Mouse (Mus musculus): ENCODE measurements around the gene Cdk9. TPM values are rescaled to one million over a fixed set of nuclear protein-coding genes. Genes with fewer than 3 reads are reported as not detected.
A peak's percentile ranks its signal among the peaks of the same experiment; 100 is the strongest.

Cdk9 gene
- polyA plus RNA-seq, 1 experiment from 2014 or later, result 126 TPM

GRCm38 (mm10) chr2:32749082-32749481 is 36.2 kb upstream of the Cdk9 start:
- no peak overlapping the region for H3K27ac ChIP-seq

GRCm38 (mm10) chr2:32744272-32744982 is 31.6 kb upstream of the Cdk9 start:
- Histone ChIP-seq H3K36me3 (peaks cover 17% of the 10 kb centered on the region), H3K27me3 (peaks cover 17% of the 10 kb centered on the region; the same call in 1 of the 2 replicates)
- WGBS, result 78% methylated on average over 15 of the region's 15 CpGs

More at GRCm38 (mm10) chr2:32749082-32749481, 36.2 kb upstream of the Cdk9 start:
- Histone ChIP-seq H3K4me3 (no peak overlapping the region), H3K4me1 (peaks cover 16% of the 10 kb centered on the region), H3K36me3 (peaks cover 30% of the 10 kb centered on the region), H3K27me3 (no peaks in the 10 kb centered on the region), H3K9ac (no peak overlapping the region), H3K9me3 (no peaks in the 10 kb centered on the region), H3K4me2 (replicated peaks) (no peak overlapping the region)
- ATAC-seq (ENCODE audit: insufficient number of reproducible peaks, insufficient read depth, low FRiP score, low TSS enrichment), result no peak
- 90% methylated on average over 16 of the region's 16 CpGs for WGBS

GRCm38 (mm10) chr2:32742173-32742531 is 29.3 kb upstream of the Cdk9 start:
- Histone ChIP-seq H3K4me2 (replicated peaks) (peak overlapping the region; percentile 96), H3K27ac (0 out of 2 replicates have a peak overlapping the region, but pooled peaks have one; percentile 5), H3K27me3 (peaks cover 17% of the 10 kb centered on the region; the same call in 1 of the 2 replicates), H3K9me3 (no peaks in the 10 kb centered on the region), H3K36me3 (peaks cover 12% of the 10 kb centered on the region), H3K9ac (no peak overlapping the region), H3K4me1 (peaks cover 18% of the 10 kb centered on the region), H3K4me3 (peak overlapping the region; percentile 52)
- peak; percentile 62; the same call in 1 of the 2 replicates for ATAC-seq (ENCODE audit: insufficient number of reproducible peaks, insufficient read depth, low FRiP score, low TSS enrichment)
- 4% methylated on average over 18 of the region's 18 CpGs for WGBS

More at GRCm38 (mm10) chr2:32744272-32744982, 31.6 kb upstream of the Cdk9 start:
- Histone ChIP-seq H3K27ac (no peak overlapping the region), H3K4me2 (replicated peaks) (no peak overlapping the region), H3K4me3 (no peak overlapping the region), H3K9ac (no peak overlapping the region), H3K4me1 (peaks cover 18% of the 10 kb centered on the region), H3K9me3 (no peaks in the 10 kb centered on the region)
- ATAC-seq (ENCODE audit: insufficient number of reproducible peaks, insufficient read depth, low FRiP score, low TSS enrichment), result no peak

- peaks cover 17% of the 10 kb centered on the region; the same call in 1 of the 2 replicates for H3K27me3 ChIP-seq
- WGBS, result 3% methylated on average over 50 of the region's 58 CpGs
- peak overlapping the region; percentile 96 for H3K4me2 ChIP-seq (replicated peaks)
- H3K9me3 ChIP-seq, result no peaks in the 10 kb centered on the region
- ATAC-seq (ENCODE audit: insufficient number of reproducible peaks, insufficient read depth, low FRiP score, low TSS enrichment), result peak; percentile 31; the same call in 1 of the 2 replicates
- peaks cover 18% of the 10 kb centered on the region for H3K4me1 ChIP-seq
- H3K4me3 ChIP-seq, result peak overlapping the region; percentile 52
- H3K27ac ChIP-seq, result 0 out of 2 replicates have a peak overlapping the region, but pooled peaks have one; percentile 5
- H3K9ac ChIP-seq, result peak overlapping the region; percentile 46
- H3K36me3 ChIP-seq, result peaks cover 9% of the 10 kb centered on the region
These were observed 28.6 kb upstream of the Cdk9 start for GRCm38 (mm10) chr2:32741273-32742172.

DNA sequence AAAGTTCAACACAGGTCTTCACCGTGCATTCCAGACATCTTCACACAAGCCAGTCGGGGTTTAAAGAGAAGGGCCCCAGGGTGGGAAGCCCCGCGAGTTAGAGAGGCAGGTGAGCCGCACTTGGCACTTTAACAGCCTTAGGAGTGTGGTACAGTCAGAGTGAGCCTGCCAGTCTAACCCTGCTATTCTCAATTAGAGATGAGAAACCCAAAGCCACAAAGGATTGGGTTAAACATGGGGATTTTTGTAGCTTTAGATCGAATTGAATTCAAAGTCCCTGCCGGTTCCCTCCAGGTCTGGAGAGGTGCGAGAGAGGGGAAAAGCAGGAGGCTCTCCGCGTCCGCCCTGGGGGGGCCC is 28.0 kb upstream of the Cdk9 start, which contains the start of gene 6330409D20Rik:
TSS of gene 6330409D20Rik (minus strand) at position 101 of the 357 bp plus-strand sequence.
- H3K4me1 ChIP-seq, result peaks cover 18% of the 10 kb centered on the region
- WGBS, result 9% methylated on average over 11 of the region's 11 CpGs

GRCm38 (mm10) chr2:32739311-32739710 is 26.4 kb upstream of the Cdk9 start:
- H3K36me3 ChIP-seq, result no peaks in the 10 kb centered on the region
- H3K9ac ChIP-seq, result no peak overlapping the region
- H3K4me2 ChIP-seq (replicated peaks), result no peak overlapping the region
- H3K4me3 ChIP-seq, result no peak overlapping the region
- ATAC-seq (ENCODE audit: insufficient number of reproducible peaks, insufficient read depth, low FRiP score, low TSS enrichment), result no peak
- 79% methylated on average over 4 of the region's 4 CpGs for WGBS
- H3K27ac ChIP-seq, result no peak overlapping the region
- peaks cover 17% of the 10 kb centered on the region; the same call in 1 of the 2 replicates for H3K27me3 ChIP-seq
- H3K4me1 ChIP-seq, result peaks cover 27% of the 10 kb centered on the region
- no peaks in the 10 kb centered on the region for H3K9me3 ChIP-seq

More for the DNA sequence above, 28.0 kb upstream of the Cdk9 start, which contains the start of gene 6330409D20Rik:
- Histone ChIP-seq H3K9ac (peak within 1 kb of the TSS; percentile 46), H3K4me2 (replicated peaks) (peak within 1 kb of the TSS; percentile 96), H3K9me3 (no peaks in the 10 kb centered on the region), H3K27me3 (peaks cover 17% of the 10 kb centered on the region; the same call in 1 of the 2 replicates), H3K4me3 (peak within 1 kb of the TSS; percentile 52), H3K36me3 (peaks cover 3% of the 10 kb centered on the region), H3K27ac (0 out of 2 replicates have a peak within 1 kb of the TSS, but pooled peaks have one; percentile 5)
- ATAC-seq (ENCODE audit: insufficient number of reproducible peaks, insufficient read depth, low FRiP score, low TSS enrichment), result no peak

DNA sequence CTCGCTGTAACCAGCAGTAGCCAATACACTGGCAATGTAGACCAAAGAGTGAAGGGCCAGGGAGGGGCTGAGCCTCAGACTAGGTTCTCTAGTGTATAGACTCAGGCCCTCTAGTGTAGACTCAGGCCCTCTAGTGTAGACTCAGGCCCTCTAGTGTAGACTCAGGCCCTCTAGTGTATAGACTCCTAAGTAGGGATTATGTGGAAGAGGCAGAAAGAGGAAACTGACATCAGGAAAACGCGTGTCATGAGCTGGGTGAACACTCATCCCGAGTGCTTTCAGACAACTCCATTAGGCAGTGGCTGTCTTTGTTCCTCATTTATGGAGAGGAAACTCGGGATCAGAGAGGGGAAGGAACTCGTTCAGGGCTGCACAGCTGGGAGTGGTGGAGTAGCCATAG is 24.1 kb upstream of the Cdk9 start:
- WGBS, result 63% methylated on average over 6 of the region's 6 CpGs

GRCm38 (mm10) chr2:32736306-32736829 is 23.5 kb upstream of the Cdk9 start:
- Histone ChIP-seq H3K27ac (0 out of 2 replicates have a peak overlapping the region, but pooled peaks have one; percentile 36), H3K9ac (no peak overlapping the region), H3K4me2 (replicated peaks) (no peak overlapping the region), H3K9me3 (no peaks in the 10 kb centered on the region), H3K4me3 (no peak overlapping the region), H3K4me1 (peaks cover 33% of the 10 kb centered on the region), H3K36me3 (no peaks in the 10 kb centered on the region), H3K27me3 (peaks cover 8% of the 10 kb centered on the region; the same call in 1 of the 2 replicates)
- ATAC-seq (ENCODE audit: insufficient number of reproducible peaks, insufficient read depth, low FRiP score, low TSS enrichment), result no peak
- 50% methylated on average over 3 of the region's 3 CpGs for WGBS

More for the DNA sequence above, 24.1 kb upstream of the Cdk9 start:
- Histone ChIP-seq H3K27me3 (peaks cover 14% of the 10 kb centered on the region; the same call in 1 of the 2 replicates), H3K4me3 (no peak overlapping the region), H3K4me1 (peaks cover 33% of the 10 kb centered on the region), H3K36me3 (no peaks in the 10 kb centered on the region), H3K4me2 (replicated peaks) (no peak overlapping the region), H3K9me3 (no peaks in the 10 kb centered on the region), H3K27ac (0 out of 2 replicates have a peak overlapping the region, but pooled peaks have one; percentile 36), H3K9ac (no peak overlapping the region)
- ATAC-seq (ENCODE audit: insufficient number of reproducible peaks, insufficient read depth, low FRiP score, low TSS enrichment), result no peak

DNA sequence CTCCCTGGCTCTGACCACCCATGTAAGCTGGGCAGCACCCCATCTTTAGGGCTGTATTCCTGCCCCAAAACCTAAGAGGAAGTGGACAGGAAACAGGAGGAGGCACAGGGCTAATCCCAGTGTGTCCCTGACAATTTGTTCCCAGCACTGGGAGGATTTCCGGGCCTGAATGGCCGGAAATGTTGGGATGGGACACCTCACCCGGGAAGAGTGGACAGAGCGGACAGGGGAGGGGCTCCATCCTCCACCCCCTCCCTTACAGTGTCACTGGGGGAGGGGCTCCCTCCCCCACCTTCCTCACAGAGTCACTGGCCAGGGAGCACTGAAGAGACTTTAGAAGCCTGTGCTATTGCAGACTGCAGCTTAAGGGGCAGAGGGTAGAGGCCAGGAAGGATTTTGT is 22.1 kb upstream of the Cdk9 start:
- H3K4me1 ChIP-seq, result peaks cover 39% of the 10 kb centered on the region
- no peak for ATAC-seq (ENCODE audit: insufficient number of reproducible peaks, insufficient read depth, low FRiP score, low TSS enrichment)
- WGBS, result 34% methylated on average over 4 of the region's 4 CpGs
- H3K4me2 ChIP-seq (replicated peaks), result no peak overlapping the region
- no peaks in the 10 kb centered on the region for H3K9me3 ChIP-seq
- no peak overlapping the region for H3K4me3 ChIP-seq
- no peaks in the 10 kb centered on the region for H3K27me3 ChIP-seq
- no peak overlapping the region for H3K27ac ChIP-seq
- no peaks in the 10 kb centered on the region for H3K36me3 ChIP-seq
- H3K9ac ChIP-seq, result no peak overlapping the region

DNA sequence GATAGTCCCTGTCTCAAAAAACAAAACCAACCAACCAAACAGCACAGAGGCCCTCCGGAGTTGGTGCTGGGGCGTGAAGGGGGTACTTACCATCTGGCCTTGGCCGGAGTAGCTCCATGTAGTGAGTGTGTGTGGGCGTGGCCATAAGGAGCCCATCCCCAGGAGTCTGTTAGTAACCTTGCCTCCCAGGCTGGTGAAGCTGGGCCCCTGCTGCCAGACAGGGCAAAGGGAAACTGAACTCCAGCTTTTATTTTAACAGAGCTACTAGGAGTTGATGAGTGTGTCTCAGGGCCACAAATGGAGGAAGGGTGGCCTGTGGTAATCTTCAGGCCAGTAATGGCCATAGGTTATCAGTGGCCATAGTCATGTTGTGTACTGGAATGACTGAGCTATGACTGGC is 21.6 kb upstream of the Cdk9 start:
- Histone ChIP-seq H3K9me3 (no peaks in the 10 kb centered on the region), H3K4me1 (peaks cover 44% of the 10 kb centered on the region), H3K36me3 (no peaks in the 10 kb centered on the region), H3K4me3 (no peak overlapping the region), H3K4me2 (replicated peaks) (no peak overlapping the region), H3K9ac (no peak overlapping the region), H3K27me3 (no peaks in the 10 kb centered on the region), H3K27ac (peak overlapping the region; percentile 41; the same call in 1 of the 2 replicates)
- WGBS, result 35% methylated on average over 4 of the region's 4 CpGs
- no peak for ATAC-seq (ENCODE audit: insufficient number of reproducible peaks, insufficient read depth, low FRiP score, low TSS enrichment)

DNA sequence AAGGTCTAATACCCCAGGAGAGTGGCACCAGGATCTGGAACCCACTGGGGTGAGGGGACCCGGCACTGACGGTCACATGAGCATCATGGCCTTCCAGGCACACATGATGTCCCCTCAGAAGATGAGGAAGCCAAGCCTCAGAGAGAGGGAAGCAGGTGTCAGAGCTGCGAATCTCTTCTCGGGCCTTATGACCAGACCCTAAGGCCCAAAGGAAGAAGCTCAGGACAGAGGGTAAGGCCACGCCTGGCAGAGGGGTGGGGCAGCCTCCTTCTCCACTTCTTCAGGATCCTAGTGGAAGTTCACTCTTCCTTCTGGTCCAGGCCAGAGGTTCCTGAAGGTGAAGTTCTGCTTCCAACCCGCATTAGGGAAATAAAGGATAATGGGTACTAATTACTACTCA is 19.8 kb upstream of the Cdk9 start:
- no peak for ATAC-seq (ENCODE audit: insufficient number of reproducible peaks, insufficient read depth, low FRiP score, low TSS enrichment)
- H3K9me3 ChIP-seq, result no peaks in the 10 kb centered on the region
- no peaks in the 10 kb centered on the region for H3K36me3 ChIP-seq
- 63% methylated on average over 6 of the region's 6 CpGs for WGBS
- no peak overlapping the region for H3K27ac ChIP-seq
- H3K27me3 ChIP-seq, result no peaks in the 10 kb centered on the region
- no peak overlapping the region for H3K9ac ChIP-seq
- no peak overlapping the region for H3K4me3 ChIP-seq
- peaks cover 54% of the 10 kb centered on the region for H3K4me1 ChIP-seq
- no peak overlapping the region for H3K4me2 ChIP-seq (replicated peaks)

Data from embryonic facial prominence, embryonic 12.5 days (tissue).